Mouse (Mus musculus): Measurements from ENCODE around the gene Kifc3. TPM values are rescaled to one million over a fixed set of nuclear protein-coding genes. Genes with fewer than 3 reads are reported as not detected.

Kifc3 gene
- polyA plus RNA-seq, 1 experiment from 2014 or later: 2.3 TPM

GRCm38 (mm10) chr8:95187579-95187978, 15.0 kb downstream of the Kifc3 start:
- no peaks in the 10 kb centered on the region for H3K9me3 ChIP-seq (ENCODE audit: control insufficient read depth, low read length)
- H3K27ac ChIP-seq (ENCODE audit: low read depth, low read length): no peak overlapping the region
- H3K27me3 ChIP-seq (ENCODE audit: control insufficient read depth, insufficient read depth, low read length): no peaks in the 10 kb centered on the region
- no peaks in the 10 kb centered on the region for H3K36me3 ChIP-seq (ENCODE audit: control insufficient read depth, insufficient read depth, low read length)
- 72% methylated on average over 5 of the region's 5 CpGs for WGBS
- DNase-seq (ENCODE audit: low spot score, missing footprints) (no peak), ATAC-seq (ENCODE audit: low FRiP score) (no peak)
- H3K4me2 ChIP-seq: no peak overlapping the region
- no peaks in the 10 kb centered on the region; the same call in 1 of the 2 replicates for H3K4me1 ChIP-seq (ENCODE audit: control insufficient read depth, insufficient read depth, low read length)
- H3K4me3 ChIP-seq (ENCODE audit: low read depth, low read length): no peak overlapping the region
- H3K9ac ChIP-seq (ENCODE audit: low read length): no peak overlapping the region

- H3K4me3 ChIP-seq (ENCODE audit: low read depth, low read length): no peak overlapping the region
- no peaks in the 10 kb centered on the region; the same call in 1 of the 2 replicates for H3K4me1 ChIP-seq (ENCODE audit: control insufficient read depth, insufficient read depth, low read length)
- no peak overlapping the region for H3K27ac ChIP-seq (ENCODE audit: low read depth, low read length)
- WGBS: 86% methylated on average over 7 of the region's 7 CpGs
- no peak overlapping the region for H3K4me2 ChIP-seq
- H3K9me3 ChIP-seq (ENCODE audit: control insufficient read depth, low read length): no peaks in the 10 kb centered on the region
- no peaks in the 10 kb centered on the region for H3K27me3 ChIP-seq (ENCODE audit: control insufficient read depth, insufficient read depth, low read length)
- no peaks in the 10 kb centered on the region for H3K36me3 ChIP-seq (ENCODE audit: control insufficient read depth, insufficient read depth, low read length)
- DNase-seq (ENCODE audit: low spot score, missing footprints) (peak; percentile 79), ATAC-seq (ENCODE audit: low FRiP score) (no peak)
- H3K9ac ChIP-seq (ENCODE audit: low read length): no peak overlapping the region
Measured at GRCm38 (mm10) chr8:95185891-95186513, 16.6 kb downstream of the Kifc3 start.

- Histone ChIP-seq H3K9me3 (ENCODE audit: control insufficient read depth, low read length) (no peaks in the 10 kb centered on the region), H3K4me3 (ENCODE audit: low read depth, low read length) (no peak overlapping the region), H3K27ac (ENCODE audit: low read depth, low read length) (no peak overlapping the region), H3K9ac (ENCODE audit: low read length) (no peak overlapping the region), H3K27me3 (ENCODE audit: control insufficient read depth, insufficient read depth, low read length) (no peaks in the 10 kb centered on the region), H3K36me3 (ENCODE audit: control insufficient read depth, insufficient read depth, low read length) (no peaks in the 10 kb centered on the region), H3K4me2 (no peak overlapping the region), H3K4me1 (ENCODE audit: control insufficient read depth, insufficient read depth, low read length) (no peaks in the 10 kb centered on the region; the same call in 1 of the 2 replicates)
- DNase-seq (ENCODE audit: low spot score, missing footprints): peak; percentile 59
- WGBS: 37% methylated on average over 10 of the region's 10 CpGs
- ATAC-seq (ENCODE audit: low FRiP score): no peak
Measured at GRCm38 (mm10) chr8:95185104-95185503, 17.5 kb downstream of the Kifc3 start.

DNA sequence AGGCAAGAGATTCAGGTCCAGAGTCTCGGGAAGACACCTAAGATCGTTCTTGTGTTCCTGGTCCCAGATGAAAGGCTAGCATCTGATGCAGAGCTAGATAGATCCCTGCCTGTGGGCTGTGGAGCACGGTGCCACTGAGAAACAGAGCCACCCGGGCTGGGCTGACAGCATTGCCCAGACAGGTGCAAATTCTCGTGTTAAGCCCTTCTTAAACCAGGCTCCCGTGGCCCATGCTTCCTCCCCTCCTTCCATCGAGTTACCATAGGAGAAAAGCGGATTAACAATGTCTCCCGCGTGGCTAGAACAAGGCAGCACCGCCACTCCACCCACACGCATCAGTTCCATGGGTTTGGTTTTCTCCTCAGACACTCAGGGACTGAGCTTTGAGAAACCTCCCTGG, 18.4 kb downstream of the Kifc3 start:
- WGBS: 70% methylated on average over 12 of the region's 12 CpGs
- H3K4me3 ChIP-seq (ENCODE audit: low read depth, low read length): no peak overlapping the region
- no peaks in the 10 kb centered on the region for H3K27me3 ChIP-seq (ENCODE audit: control insufficient read depth, insufficient read depth, low read length)
- H3K36me3 ChIP-seq (ENCODE audit: control insufficient read depth, insufficient read depth, low read length): no peaks in the 10 kb centered on the region
- H3K9me3 ChIP-seq (ENCODE audit: control insufficient read depth, low read length): no peaks in the 10 kb centered on the region
- ATAC-seq (ENCODE audit: low FRiP score) (no peak), DNase-seq (ENCODE audit: low spot score, missing footprints) (peak; percentile 78)
- H3K9ac ChIP-seq (ENCODE audit: low read length): no peak overlapping the region
- no peak overlapping the region for H3K4me2 ChIP-seq
- no peaks in the 10 kb centered on the region; the same call in 1 of the 2 replicates for H3K4me1 ChIP-seq (ENCODE audit: control insufficient read depth, insufficient read depth, low read length)
- H3K27ac ChIP-seq (ENCODE audit: low read depth, low read length): no peak overlapping the region

- Histone ChIP-seq H3K4me2 (no peak overlapping the region), H3K4me3 (ENCODE audit: low read depth, low read length) (no peak overlapping the region), H3K27ac (ENCODE audit: low read depth, low read length) (no peak overlapping the region), H3K36me3 (ENCODE audit: control insufficient read depth, insufficient read depth, low read length) (no peaks in the 10 kb centered on the region), H3K9me3 (ENCODE audit: control insufficient read depth, low read length) (no peaks in the 10 kb centered on the region), H3K9ac (ENCODE audit: low read length) (no peak overlapping the region), H3K4me1 (ENCODE audit: control insufficient read depth, insufficient read depth, low read length) (no peaks in the 10 kb centered on the region; the same call in 1 of the 2 replicates), H3K27me3 (ENCODE audit: control insufficient read depth, insufficient read depth, low read length) (no peaks in the 10 kb centered on the region)
- WGBS: 66% methylated on average over 7 of the region's 7 CpGs
- ATAC-seq (ENCODE audit: low FRiP score) (no peak), DNase-seq (ENCODE audit: low spot score, missing footprints) (no peak)
Measured at GRCm38 (mm10) chr8:95181850-95182249, 20.8 kb downstream of the Kifc3 start.

DNA sequence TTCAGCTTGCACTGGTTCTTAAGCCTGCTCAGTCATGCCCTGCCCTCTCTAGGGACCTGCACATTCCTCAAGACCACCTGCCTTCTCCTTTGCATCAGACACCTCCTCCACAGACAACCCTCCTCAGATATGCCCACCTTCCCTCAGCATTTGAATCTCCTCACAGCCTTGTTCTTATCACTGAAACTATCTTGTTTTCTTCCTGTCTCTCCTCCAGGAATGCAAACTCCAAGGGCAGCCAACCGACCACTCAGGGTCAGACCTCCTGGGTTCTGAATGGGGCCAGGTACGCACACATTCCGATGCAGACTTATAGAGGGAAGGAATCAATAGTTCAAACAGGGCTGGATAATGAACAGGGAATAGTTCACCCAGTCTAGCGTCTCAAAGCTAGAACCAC, 24.4 kb downstream of the Kifc3 start:
- Histone ChIP-seq H3K4me3 (ENCODE audit: low read depth, low read length) (no peak overlapping the region), H3K36me3 (ENCODE audit: control insufficient read depth, insufficient read depth, low read length) (no peaks in the 10 kb centered on the region), H3K4me1 (ENCODE audit: control insufficient read depth, insufficient read depth, low read length) (peaks cover 12% of the 10 kb centered on the region), H3K9me3 (ENCODE audit: control insufficient read depth, low read length) (no peaks in the 10 kb centered on the region), H3K27ac (ENCODE audit: low read depth, low read length) (no peak overlapping the region), H3K27me3 (ENCODE audit: control insufficient read depth, insufficient read depth, low read length) (no peaks in the 10 kb centered on the region), H3K4me2 (no peak overlapping the region), H3K9ac (ENCODE audit: low read length) (no peak overlapping the region)
- ATAC-seq (ENCODE audit: low FRiP score): no peak
- DNase-seq (ENCODE audit: low spot score, missing footprints): no peak
- 75% methylated on average over 4 of the region's 4 CpGs for WGBS

DNA sequence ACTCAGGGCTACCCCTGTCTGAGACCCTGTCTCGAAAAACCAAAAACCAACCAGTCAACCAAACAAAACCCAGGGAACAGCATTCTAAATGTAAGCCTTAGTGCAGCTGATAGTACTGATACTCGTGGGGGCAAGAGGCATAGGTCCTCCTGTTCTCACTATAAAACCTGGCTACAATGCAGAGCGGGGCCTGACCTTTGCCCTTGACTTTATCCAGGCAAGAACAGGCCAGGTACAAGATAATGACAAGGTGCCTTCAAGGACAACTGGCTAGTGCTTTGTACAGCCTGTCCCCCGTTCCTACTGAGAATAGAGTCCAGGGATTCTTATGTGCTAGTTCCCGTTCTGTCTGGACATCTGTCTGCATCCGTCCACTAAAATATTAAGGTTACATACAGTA, 25.6 kb downstream of the Kifc3 start:
- Histone ChIP-seq H3K4me2 (no peak overlapping the region), H3K9me3 (ENCODE audit: control insufficient read depth, low read length) (no peaks in the 10 kb centered on the region), H3K4me1 (ENCODE audit: control insufficient read depth, insufficient read depth, low read length) (peaks cover 12% of the 10 kb centered on the region), H3K27me3 (ENCODE audit: control insufficient read depth, insufficient read depth, low read length) (no peaks in the 10 kb centered on the region), H3K9ac (ENCODE audit: low read length) (no peak overlapping the region), H3K27ac (ENCODE audit: low read depth, low read length) (no peak overlapping the region), H3K4me3 (ENCODE audit: low read depth, low read length) (no peak overlapping the region), H3K36me3 (ENCODE audit: control insufficient read depth, insufficient read depth, low read length) (no peaks in the 10 kb centered on the region)
- no peak for DNase-seq (ENCODE audit: low spot score, missing footprints)
- 82% methylated on average over 6 of the region's 6 CpGs for WGBS
- no peak for ATAC-seq (ENCODE audit: low FRiP score)

- no peak overlapping the region for H3K4me3 ChIP-seq (ENCODE audit: low read depth, low read length)
- H3K4me1 ChIP-seq (ENCODE audit: control insufficient read depth, insufficient read depth, low read length): peaks cover 12% of the 10 kb centered on the region
- H3K36me3 ChIP-seq (ENCODE audit: control insufficient read depth, insufficient read depth, low read length): no peaks in the 10 kb centered on the region
- no peaks in the 10 kb centered on the region for H3K9me3 ChIP-seq (ENCODE audit: control insufficient read depth, low read length)
- peak; percentile 90 for ATAC-seq (ENCODE audit: low FRiP score)
- H3K27me3 ChIP-seq (ENCODE audit: control insufficient read depth, insufficient read depth, low read length): no peaks in the 10 kb centered on the region
- peak overlapping the region; percentile 12; the same call in 1 of the 2 replicates for H3K9ac ChIP-seq (ENCODE audit: low read length)
- 45% methylated on average over 18 of the region's 18 CpGs for WGBS
- peak; percentile 89 for DNase-seq (ENCODE audit: low spot score, missing footprints)
- H3K4me2 ChIP-seq: no peak overlapping the region
- H3K27ac ChIP-seq (ENCODE audit: low read depth, low read length): peak overlapping the region; percentile 45; the same call in 1 of the 2 replicates
Measured at GRCm38 (mm10) chr8:95175808-95176207, 26.8 kb downstream of the Kifc3 start.

GRCm38 (mm10) chr8:95175306-95175705, 27.3 kb downstream of the Kifc3 start:
- no peaks in the 10 kb centered on the region for H3K27me3 ChIP-seq (ENCODE audit: control insufficient read depth, insufficient read depth, low read length)
- H3K4me2 ChIP-seq: no peak overlapping the region
- peak overlapping the region; percentile 45 for H3K27ac ChIP-seq (ENCODE audit: low read depth, low read length)
- ATAC-seq (ENCODE audit: low FRiP score) (peak; percentile 74), DNase-seq (ENCODE audit: low spot score, missing footprints) (peak; percentile 88)
- H3K4me1 ChIP-seq (ENCODE audit: control insufficient read depth, insufficient read depth, low read length): peaks cover 12% of the 10 kb centered on the region
- no peaks in the 10 kb centered on the region for H3K9me3 ChIP-seq (ENCODE audit: control insufficient read depth, low read length)
- peak overlapping the region; percentile 12; the same call in 1 of the 2 replicates for H3K9ac ChIP-seq (ENCODE audit: low read length)
- H3K36me3 ChIP-seq (ENCODE audit: control insufficient read depth, insufficient read depth, low read length): no peaks in the 10 kb centered on the region
- 62% methylated on average over 5 of the region's 5 CpGs for WGBS
- H3K4me3 ChIP-seq (ENCODE audit: low read depth, low read length): no peak overlapping the region

Data from midbrain, embryonic 11.5 days (tissue).